Mouse (Mus musculus): ENCODE measurements around the gene Ptchd3. TPM values are rescaled to one million over a fixed set of nuclear protein-coding genes. Genes with fewer than 3 reads are reported as not detected.

The Ptchd3 gene
- polyA plus RNA-seq (2012; rRNA removed): 0.03 TPM in 1 of 2 replicates, not detected in the other

DNA sequence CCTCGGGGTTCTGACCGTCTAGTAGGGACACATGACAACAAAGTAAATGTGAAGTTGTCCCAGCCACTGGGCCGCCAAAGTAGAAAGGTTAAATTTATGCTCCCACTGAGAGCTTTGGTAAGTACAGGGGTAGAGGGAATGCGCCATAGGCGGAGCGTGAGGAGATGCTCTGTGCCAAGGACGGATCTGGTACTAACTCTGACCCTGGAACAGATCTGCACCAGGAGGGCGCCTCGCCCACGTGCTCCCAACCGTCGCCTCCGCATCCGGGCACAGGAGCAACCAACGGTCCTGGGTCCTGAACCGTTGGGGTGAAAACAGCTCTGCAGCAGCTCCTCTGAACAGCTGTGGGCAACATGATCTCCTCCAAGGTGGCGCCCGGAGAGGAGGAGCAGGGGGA is at the start of gene Ptchd3:
Gene Ptchd3, plus strand, starts transcription at position 301 of the 400 bp plus-strand sequence.
- DNase-seq (ENCODE audit: low read depth): no peak
- TF ChIP-seq CTCF (IDR thresholded peaks at IDR 0.05; ENCODE audit: borderline replicate concordance, extremely low read depth, insufficient read depth, insufficient read length): no peak
- no peak for TF ChIP-seq POLR2A (IDR thresholded peaks at IDR 0.05; ENCODE audit: borderline replicate concordance, extremely low read depth, insufficient read depth, insufficient read length, poor library complexity, severe bottlenecking)

DNA sequence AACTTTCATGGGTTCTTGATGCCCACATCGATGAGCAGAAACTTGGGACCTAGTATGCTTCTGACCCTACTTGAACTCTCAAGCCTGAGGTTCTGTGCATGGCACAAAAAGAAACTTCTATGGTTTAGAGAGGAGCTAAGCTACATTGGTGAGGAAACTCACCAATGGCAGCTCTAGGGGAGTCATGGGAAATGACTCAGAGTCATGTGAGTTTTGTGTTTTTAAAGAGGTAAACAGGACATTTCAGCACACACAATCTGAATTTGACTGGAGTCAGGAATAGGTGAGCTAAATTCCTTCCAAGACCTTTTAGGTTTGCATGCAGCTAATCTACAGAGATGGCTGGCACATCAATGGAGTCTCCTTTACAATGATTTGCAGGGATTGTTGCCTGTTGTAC is 48.2 kb upstream of the Ptchd3 start:
- DNase-seq (ENCODE audit: low read depth): no peak
- TF ChIP-seq CTCF (IDR thresholded peaks at IDR 0.05; ENCODE audit: borderline replicate concordance, extremely low read depth, insufficient read depth, insufficient read length) (no peak), POLR2A (IDR thresholded peaks at IDR 0.05; ENCODE audit: borderline replicate concordance, extremely low read depth, insufficient read depth, insufficient read length, poor library complexity, severe bottlenecking) (no peak)

DNA sequence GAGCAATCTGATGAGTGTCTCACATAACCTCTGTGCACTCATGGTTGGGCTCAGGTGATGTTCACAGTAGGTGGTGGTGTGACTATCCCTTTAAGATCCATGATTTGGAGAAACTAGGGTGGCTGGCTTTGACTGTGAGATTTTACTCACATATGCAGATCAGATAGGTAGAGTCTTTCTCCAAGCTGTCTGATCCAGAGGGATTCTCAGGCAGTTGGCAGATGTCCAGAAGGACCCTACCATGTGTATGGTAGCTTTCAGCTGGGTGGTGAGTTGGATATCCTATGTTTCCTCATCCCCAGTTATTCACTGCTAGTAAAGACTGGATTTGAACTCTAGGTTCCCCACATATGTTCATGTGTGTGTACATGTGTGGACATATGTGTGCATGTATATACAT is 42.6 kb upstream of the Ptchd3 start:
- TF ChIP-seq CTCF (IDR thresholded peaks at IDR 0.05; ENCODE audit: borderline replicate concordance, extremely low read depth, insufficient read depth, insufficient read length): no peak
- TF ChIP-seq POLR2A (IDR thresholded peaks at IDR 0.05; ENCODE audit: borderline replicate concordance, extremely low read depth, insufficient read depth, insufficient read length, poor library complexity, severe bottlenecking): no peak
- DNase-seq (ENCODE audit: low read depth): no peak

DNA sequence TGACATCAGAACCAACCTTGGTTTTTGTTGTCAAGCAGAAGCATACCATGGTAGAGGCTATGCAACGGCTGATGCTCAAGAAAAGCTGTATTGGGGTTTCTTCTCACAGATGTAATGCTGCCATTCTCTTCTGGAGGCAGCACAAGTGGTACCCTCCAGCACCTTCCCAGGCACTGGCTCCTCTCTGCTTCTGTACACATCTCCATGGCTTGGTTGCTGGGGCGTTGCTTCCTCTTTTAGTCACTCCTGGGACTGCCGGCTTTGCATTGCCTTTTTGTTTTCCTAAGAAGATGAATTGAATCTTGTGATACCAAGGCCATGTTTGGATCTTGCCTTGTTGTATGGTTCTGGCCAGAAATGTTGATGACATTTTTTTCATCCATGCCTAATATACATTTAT is 40.5 kb upstream of the Ptchd3 start:
- TF ChIP-seq POLR2A (IDR thresholded peaks at IDR 0.05; ENCODE audit: borderline replicate concordance, extremely low read depth, insufficient read depth, insufficient read length, poor library complexity, severe bottlenecking): no peak
- no peak for TF ChIP-seq CTCF (IDR thresholded peaks at IDR 0.05; ENCODE audit: borderline replicate concordance, extremely low read depth, insufficient read depth, insufficient read length)
- DNase-seq (ENCODE audit: low read depth): no peak

- TF ChIP-seq POLR2A (IDR thresholded peaks at IDR 0.05; ENCODE audit: borderline replicate concordance, extremely low read depth, insufficient read depth, insufficient read length, poor library complexity, severe bottlenecking): no peak
- no peak for TF ChIP-seq CTCF (IDR thresholded peaks at IDR 0.05; ENCODE audit: borderline replicate concordance, extremely low read depth, insufficient read depth, insufficient read length)
- no peak for DNase-seq (ENCODE audit: low read depth)
Observed at GRCm38 (mm10) chr11:121790671-121791094, 39.4 kb upstream of the Ptchd3 start.

- TF ChIP-seq POLR2A (IDR thresholded peaks at IDR 0.05; ENCODE audit: borderline replicate concordance, extremely low read depth, insufficient read depth, insufficient read length, poor library complexity, severe bottlenecking): no peak
Observed at GRCm38 (mm10) chr11:121791446-121791845, 38.6 kb upstream of the Ptchd3 start.

DNA sequence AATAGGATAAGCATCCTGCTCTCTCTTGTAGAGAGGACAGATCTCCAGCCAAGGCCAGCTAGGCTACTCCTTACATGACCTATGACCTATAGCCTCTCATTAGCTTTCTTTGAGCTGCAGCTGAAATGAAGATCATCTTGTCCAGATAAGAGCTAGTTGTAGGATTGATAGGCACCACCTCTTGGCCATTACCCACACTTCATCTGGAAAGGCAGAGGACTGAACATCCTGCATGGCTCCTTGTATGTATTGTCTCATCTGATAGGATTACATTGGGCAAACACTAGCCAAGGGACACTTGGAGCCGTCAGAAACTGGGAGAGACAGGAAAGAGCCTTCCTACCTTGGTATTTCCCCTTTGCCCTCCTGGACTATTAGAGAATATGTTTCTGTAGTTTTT is 38.1 kb upstream of the Ptchd3 start:
- DNase-seq (ENCODE audit: low read depth): no peak

More at GRCm38 (mm10) chr11:121791446-121791845, 38.6 kb upstream of the Ptchd3 start:
- no peak for DNase-seq (ENCODE audit: low read depth)

DNA sequence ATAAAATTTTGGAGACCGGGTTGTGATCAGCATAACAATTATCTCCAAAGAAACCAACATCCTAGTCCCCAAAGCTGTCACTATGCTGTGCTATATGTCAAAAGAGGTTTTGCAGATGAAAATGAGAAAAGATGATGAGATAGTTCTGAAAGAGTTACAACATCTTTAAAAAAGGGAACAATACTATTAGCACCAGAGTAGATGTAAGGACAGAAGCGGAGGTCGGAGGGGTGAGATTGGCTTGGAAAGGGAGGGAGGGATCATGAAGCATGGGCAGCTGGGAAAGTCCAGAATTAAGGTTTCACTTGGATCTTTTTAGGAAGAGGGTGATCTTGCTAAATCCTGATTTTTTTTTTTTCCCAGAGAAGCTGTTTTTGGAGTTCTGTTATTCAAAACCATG is 36.5 kb upstream of the Ptchd3 start:
- DNase-seq (ENCODE audit: low read depth): no peak
- TF ChIP-seq CTCF (IDR thresholded peaks at IDR 0.05; ENCODE audit: borderline replicate concordance, extremely low read depth, insufficient read depth, insufficient read length): no peak
- TF ChIP-seq POLR2A (IDR thresholded peaks at IDR 0.05; ENCODE audit: borderline replicate concordance, extremely low read depth, insufficient read depth, insufficient read length, poor library complexity, severe bottlenecking): no peak

More for the DNA sequence above, 38.1 kb upstream of the Ptchd3 start:
- TF ChIP-seq POLR2A (IDR thresholded peaks at IDR 0.05; ENCODE audit: borderline replicate concordance, extremely low read depth, insufficient read depth, insufficient read length, poor library complexity, severe bottlenecking) (no peak), CTCF (IDR thresholded peaks at IDR 0.05; ENCODE audit: borderline replicate concordance, extremely low read depth, insufficient read depth, insufficient read length) (no peak)

GRCm38 (mm10) chr11:121794186-121794585 is 35.9 kb upstream of the Ptchd3 start:
- TF ChIP-seq CTCF (IDR thresholded peaks at IDR 0.05; ENCODE audit: borderline replicate concordance, extremely low read depth, insufficient read depth, insufficient read length): no peak
- no peak for TF ChIP-seq POLR2A (IDR thresholded peaks at IDR 0.05; ENCODE audit: borderline replicate concordance, extremely low read depth, insufficient read depth, insufficient read length, poor library complexity, severe bottlenecking)
- no peak for DNase-seq (ENCODE audit: low read depth)

- peak; percentile 31 for DNase-seq (ENCODE audit: low read depth)
- TF ChIP-seq CTCF (IDR thresholded peaks at IDR 0.05; ENCODE audit: borderline replicate concordance, extremely low read depth, insufficient read depth, insufficient read length) (no peak), POLR2A (IDR thresholded peaks at IDR 0.05; ENCODE audit: borderline replicate concordance, extremely low read depth, insufficient read depth, insufficient read length, poor library complexity, severe bottlenecking) (no peak)
Observed at GRCm38 (mm10) chr11:121794591-121795199, 35.4 kb upstream of the Ptchd3 start.

- DNase-seq (ENCODE audit: low read depth): no peak
- TF ChIP-seq CTCF (IDR thresholded peaks at IDR 0.05; ENCODE audit: borderline replicate concordance, extremely low read depth, insufficient read depth, insufficient read length) (no peak), POLR2A (IDR thresholded peaks at IDR 0.05; ENCODE audit: borderline replicate concordance, extremely low read depth, insufficient read depth, insufficient read length, poor library complexity, severe bottlenecking) (no peak)
Observed at GRCm38 (mm10) chr11:121795978-121796377, 34.1 kb upstream of the Ptchd3 start.

DNA sequence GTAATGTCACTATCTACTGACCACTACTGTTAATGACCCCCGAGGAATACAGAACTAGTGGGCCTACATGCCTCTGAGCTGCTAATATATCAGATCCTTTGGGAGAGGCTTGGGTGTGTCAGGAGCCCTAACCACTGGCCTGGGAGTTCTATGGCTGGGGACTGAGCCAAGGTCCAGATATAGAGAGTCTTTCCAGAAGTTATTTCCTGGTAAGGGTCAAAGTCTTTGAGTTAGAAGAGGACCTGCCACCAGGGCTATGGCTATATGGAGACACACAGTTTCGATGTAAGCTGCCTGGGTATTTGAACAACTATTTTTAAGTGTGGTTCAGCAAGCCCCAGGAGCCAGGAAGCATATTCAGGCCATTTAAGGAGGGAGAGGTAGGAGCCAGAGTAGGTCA is 31.5 kb upstream of the Ptchd3 start:
- DNase-seq (ENCODE audit: low read depth): no peak
- TF ChIP-seq CTCF (IDR thresholded peaks at IDR 0.05; ENCODE audit: borderline replicate concordance, extremely low read depth, insufficient read depth, insufficient read length) (no peak), POLR2A (IDR thresholded peaks at IDR 0.05; ENCODE audit: borderline replicate concordance, extremely low read depth, insufficient read depth, insufficient read length, poor library complexity, severe bottlenecking) (no peak)

Data from brain, embryonic 14.5 days (tissue).